Mouse (Mus musculus) urinary bladder, postnatal 10 days (tissue): ENCODE measurements around the gene Fbxl19.
A peak's percentile ranks its signal among the peaks of the same experiment; 100 is the strongest.

Experiments used
- DNase-seq: peaks from one replicate; pipeline ENCODE4 v3.0.0; 2022; ENCODE audit warnings: low spot score

The Fbxl19 gene

DNA sequence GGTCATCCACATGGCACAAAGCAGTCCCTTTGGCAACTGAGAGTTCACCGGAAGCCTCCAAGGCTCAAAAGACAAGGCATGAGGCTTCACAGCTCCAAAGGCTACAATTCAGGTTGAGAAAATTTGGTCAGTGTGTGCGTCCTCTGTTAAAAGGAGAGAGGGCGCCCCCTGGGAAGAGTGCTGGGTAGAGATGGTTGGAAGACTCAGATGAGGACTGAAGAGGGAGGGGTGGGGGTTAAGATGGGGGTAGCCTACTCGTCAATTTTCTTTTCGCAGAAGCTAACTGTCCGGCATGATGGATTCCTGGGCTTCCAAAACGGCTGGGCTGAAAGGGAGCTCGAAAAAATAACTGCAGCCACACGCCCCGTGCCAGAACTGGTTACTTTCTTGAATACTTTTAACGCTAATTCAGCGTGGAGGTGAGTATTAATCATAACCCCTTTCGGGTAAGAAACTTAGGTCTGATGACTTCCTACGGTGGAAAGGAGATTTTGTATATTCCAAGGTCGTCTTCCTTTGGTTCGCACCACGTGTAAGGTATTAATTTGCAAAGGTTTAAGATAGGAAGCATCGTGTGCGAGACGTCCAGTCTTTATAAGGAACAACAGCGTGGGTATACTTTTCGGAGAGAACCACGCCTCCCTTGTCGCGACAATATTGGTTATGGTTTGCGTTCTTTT, at the start of gene Fbxl19:
TSS of gene Fbxl19 (plus strand) at position 178 of the 680 bp plus-strand sequence.
- no peak for DNase-seq

DNA sequence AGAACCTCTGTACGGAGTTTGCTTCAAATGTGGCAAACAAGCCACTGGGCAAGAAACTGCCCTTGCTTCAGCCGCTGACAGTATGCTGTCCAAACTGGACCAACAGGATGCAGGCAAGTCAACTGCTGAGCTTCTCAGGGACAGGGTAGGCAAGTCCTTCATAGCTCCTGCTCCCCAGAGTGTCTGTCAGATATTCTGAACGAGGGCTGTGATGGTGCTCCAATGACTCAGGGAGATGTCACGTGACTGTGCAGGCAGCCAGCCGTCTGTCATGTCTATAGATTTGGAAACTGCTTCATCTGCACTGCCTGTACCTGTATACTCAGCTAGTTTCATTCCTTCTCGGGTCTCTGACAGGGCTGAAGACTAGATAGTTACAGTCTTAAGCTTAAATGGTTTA, 45.4 kb upstream of the Fbxl19 start:
- no peak for DNase-seq

DNA sequence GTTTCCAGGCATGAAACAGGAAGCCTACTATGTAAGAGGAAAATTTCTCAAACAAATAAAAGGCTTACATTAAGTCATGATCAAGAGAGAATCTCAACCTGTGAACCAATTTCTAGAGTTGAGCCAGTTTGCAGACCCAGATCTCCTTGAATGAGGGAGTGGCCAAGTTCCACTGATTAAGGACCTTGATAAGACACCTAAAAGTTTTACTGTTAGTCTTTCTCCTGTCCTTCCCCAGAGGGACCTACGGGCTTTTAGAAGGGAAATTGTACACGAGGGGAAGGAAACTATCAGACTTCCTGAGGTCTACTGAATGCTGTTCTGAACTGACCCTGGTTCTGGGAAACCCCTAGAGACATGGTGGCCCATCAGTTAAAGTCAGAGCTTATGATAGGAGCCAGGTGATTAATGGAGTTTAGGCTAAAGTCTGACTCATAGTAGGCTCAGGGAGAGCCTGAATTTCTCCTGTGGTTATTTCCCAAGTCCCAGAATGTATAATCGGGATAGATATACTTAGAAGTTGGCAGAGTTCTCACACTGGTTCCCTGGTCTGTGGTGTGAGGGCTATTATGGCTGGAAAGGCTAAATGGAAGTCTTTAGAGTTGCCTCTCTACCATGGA, 43.5 kb upstream of the Fbxl19 start:
- DNase-seq, result no peak

GRCm38 (mm10) chr7:127703561-127704178, 40.7 kb upstream of the Fbxl19 start:
- DNase-seq, result no peak

DNA sequence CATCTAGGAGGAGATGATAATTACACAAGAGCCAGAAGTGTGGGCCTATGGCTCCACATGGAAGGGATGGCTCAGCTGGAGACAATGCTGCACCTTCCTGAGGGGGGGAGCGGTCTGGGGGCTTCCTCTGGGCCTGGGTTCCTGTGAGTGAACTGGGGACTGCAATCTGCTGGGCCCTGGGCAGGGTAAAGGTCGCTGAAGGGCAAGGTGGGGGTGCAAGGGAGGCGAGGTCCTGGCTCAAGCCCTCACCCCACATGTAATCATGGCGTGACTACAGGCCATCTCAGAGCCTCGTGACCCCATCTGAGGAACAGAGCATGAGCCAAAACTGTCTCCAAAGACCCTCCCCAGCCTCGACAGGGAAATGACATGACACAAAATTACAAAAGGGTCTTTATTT, 39.7 kb upstream of the Fbxl19 start:
- DNase-seq, result no peak

- no peak for DNase-seq
Observed at GRCm38 (mm10) chr7:127705706-127706105, 38.6 kb upstream of the Fbxl19 start.

DNA sequence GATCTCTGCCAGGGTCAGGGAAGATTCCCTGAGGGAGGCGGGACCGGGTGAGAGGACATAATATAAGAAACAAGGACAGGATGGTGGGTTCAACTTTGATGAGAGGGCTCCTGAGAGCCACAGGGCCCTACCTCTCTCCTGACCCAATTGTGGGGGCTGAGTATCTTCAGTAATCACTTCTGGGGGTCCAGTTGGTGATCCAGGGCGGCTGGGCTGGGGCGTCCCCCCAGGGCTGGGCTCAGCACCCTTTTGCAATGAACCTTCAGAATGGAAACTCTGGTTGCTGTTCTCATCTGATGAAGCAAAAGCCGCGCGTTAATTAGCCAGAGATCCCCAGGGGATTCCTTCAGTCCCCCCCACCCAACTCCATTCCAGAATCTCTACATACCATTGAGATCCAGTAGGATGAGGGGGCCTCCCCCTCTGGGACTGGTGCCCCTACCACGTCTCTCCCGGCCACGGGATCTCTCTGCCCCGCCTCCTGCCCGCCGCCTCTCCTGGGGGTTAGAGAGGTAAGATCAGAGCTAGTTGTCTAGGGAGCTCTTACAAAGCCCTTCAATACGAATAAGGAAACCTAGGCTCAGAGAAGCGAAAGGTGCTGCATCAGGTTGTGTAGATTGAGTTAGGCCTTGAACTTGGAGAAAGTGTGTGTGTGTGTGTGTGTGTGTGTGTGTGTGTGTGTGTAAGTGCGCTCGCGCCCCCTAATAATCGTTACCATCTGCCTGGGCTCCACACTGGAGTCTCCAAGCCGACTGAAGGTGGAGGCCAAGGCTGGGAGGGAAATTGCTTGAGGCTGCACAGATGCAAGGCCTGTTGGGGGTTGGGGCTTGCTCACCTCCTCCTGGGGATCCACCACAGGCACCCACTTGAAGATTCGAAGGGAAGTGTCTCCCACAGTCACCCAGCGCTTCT, 37.0 kb upstream of the Fbxl19 start:
- no peak for DNase-seq

DNA sequence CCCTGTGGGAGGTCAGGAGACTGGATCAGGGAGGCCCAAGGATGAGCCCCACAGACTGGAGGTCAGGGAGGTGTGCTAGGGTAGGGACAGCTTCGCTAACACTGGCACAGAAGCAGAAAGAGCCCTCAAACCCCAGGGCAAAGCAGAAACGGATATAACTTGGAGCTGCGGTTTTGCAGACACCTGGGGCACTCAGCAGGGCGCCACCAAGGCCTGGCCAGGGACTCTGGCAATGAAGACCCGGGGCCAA, 36.5 kb upstream of the Fbxl19 start:
- no peak for DNase-seq

DNA sequence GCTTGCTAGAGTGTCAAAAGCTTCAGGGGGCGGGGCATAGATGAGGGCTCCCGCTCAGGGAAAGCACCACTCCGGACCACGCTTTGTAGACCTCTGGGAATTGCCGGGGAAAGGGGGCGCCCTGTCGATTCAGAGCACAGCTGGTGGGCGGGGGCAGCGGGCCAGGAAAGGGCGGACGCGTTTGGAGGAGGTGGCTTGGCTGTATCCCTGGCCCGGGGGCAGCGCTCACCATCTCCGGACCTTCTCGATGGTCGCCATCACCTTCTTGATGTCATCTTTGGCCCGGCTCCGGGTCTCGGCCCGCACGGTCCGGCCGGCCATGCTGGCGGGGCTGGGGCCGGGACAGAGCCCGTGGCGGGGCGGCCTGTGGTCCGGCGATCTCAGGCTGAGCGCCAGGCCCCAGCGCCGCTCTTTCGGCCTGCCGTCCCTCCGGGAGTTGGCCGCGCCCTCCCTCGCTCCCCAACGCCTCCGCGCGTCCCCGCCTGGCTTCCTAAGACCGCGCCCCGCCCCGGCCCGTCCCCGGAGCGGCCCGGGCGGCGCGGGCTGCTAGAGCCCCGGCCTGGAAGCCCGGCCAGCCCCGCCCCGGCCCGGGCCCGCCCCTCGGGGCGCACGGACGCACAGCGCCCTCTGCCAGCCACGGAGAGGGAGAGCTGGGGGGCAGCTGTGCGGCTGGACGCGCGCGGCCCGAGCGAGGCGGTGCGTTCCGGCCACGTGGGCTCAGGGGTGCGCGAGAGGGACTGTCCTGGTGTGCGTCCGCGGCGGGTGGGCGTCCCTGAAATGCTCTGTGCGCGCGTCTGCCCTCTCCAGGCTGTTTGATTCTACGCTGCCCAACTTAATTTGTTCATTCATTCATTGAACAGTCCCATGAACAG, 35.9 kb upstream of the Fbxl19 start, which contains the start of gene Bcl7c:
TSS of gene Bcl7c (minus strand) at position 727 of the 872 bp plus-strand sequence.
- DNase-seq, result peak; percentile 60

DNA sequence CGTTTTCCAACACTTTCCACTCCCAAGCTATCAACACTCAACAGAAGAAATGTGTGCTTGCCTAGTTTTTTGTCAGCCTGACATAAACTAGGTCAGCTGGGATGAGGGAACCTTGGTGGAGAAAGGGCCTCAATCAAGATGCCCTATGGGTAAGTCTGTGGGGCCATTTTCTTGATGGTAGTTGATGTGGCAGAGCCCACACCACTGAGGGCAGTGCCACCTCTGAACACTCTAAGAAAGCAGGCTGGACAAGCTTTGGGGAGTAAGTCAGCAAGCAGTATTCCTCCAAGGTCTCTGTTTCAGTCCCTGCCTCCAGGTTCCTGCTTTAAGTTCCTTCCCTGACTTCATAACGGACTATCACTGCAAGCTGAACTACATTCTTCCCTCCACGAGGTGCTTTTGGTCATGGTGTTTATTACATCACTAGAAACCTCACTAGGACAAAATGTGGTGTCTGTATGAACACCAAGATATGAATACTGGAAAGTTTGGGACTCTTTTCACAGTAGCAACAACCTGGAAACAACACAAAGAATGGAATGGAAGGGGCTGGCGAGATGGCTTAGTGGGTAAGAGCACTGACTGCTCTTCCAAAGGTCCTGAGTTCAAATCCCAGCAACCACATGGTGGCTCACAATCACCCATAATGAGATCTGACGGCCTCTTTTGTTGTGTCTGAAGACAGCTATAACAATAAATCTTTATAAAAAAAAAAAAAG, 34.9 kb upstream of the Fbxl19 start:
- DNase-seq, result no peak

GRCm38 (mm10) chr7:127711031-127711430, 33.3 kb upstream of the Fbxl19 start:
- no peak for DNase-seq

GRCm38 (mm10) chr7:127711456-127711855, 32.9 kb upstream of the Fbxl19 start:
- DNase-seq, result no peak

- DNase-seq, result no peak
Observed at GRCm38 (mm10) chr7:127712461-127713385, 31.6 kb upstream of the Fbxl19 start, which contains the start of gene Ctf1. Gene Ctf1, plus strand, starts transcription at chr7:127712736.

DNA sequence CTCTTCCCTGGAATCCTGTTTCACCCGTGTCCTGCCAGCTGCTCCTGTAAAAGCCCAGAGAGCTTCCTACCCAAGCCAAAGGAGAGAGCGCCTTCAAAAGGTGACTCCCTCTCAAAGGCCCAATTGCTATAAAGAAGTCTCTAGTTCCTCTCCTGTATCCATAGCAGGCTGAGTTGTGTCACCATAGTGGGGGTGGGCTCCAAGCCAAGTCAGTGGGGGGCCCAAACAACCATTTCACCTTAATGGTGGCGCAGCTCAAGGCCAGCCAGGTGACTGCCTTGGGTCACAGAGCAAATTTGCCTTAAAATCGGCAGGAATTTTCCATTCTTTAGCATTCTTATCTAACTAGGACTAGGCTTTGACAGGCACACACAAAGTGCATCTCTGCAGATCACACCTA, 29.5 kb upstream of the Fbxl19 start:
- DNase-seq, result no peak

GRCm38 (mm10) chr7:127716992-127717391, 27.4 kb upstream of the Fbxl19 start:
- no peak for DNase-seq

DNA sequence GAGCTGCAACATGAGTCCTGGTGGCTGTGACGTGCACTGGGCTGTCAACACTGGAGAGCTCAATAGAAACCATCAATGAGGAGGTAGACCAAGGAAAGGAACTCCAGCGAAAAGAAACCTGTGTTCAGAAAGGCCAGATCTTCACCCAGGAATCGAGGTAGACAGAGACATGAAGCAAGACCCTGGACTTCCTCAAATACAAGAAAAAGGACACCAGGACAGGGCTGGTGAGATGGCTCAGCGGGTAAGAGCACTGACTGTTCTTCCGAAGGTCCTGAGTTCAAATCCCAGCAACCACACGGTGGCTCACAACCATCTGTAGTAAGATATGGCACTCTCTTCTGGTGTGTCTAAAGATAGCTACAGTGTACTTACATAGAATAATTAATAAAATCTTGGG, 26.0 kb upstream of the Fbxl19 start:
- DNase-seq, result no peak

GRCm38 (mm10) chr7:127719258-127719657, 25.1 kb upstream of the Fbxl19 start:
- no peak for DNase-seq

DNA sequence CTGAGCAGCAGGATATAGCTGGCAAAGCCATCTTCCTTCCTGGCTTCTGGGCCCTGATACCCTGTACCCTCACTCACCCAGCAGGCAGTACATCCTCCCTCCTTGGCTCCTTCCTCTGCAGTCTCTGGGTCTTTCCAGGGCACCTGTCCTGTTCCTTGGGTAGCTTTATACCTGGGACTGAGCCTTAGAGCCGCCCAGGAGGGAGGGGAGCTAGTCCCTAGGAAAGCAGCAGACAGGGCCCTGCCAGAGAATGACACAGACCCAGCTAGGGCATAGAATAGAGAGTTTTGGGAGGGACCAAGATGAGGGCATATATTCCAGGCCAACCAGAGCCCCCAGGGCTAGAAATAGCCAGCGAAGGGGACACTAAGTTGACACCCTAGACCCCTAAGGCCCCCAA, 18.9 kb upstream of the Fbxl19 start:
- DNase-seq, result no peak

DNA sequence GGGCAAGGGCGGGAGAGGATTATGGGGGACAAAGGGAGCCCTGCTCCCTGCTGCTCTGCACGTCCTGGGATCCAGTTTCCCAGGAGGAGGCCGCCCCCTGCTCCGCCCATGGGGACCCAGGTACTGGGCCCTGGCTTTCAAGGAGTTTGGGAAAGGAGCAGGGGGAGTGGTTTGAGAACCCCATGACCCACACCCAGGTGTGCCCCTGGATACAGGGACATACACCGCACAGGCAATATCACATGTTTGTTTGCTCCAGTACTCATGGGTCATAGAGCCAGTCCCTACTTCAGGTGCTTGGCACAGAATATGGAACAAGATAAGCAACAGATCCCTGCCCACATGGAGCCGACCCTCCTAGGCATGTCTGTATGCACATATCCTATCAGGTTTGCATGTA, 18.4 kb upstream of the Fbxl19 start:
- DNase-seq, result no peak

GRCm38 (mm10) chr7:127727898-127728297, 16.4 kb upstream of the Fbxl19 start:
- DNase-seq, result no peak
